Mouse (Mus musculus): ENCODE results near the gene Sh3glb2. TPM values are rescaled to one million over a fixed set of nuclear protein-coding genes. Genes with fewer than 3 reads are reported as not detected.

Sh3glb2 gene
- polyA plus RNA-seq, 1 experiment from 2014 or later = 136 TPM

GRCm38 (mm10) chr2:30386913-30387312 is 27.8 kb upstream of the Sh3glb2 start:
- Histone ChIP-seq H3K4me3 (ENCODE audit: low read length) (no peak overlapping the region), H3K9ac (ENCODE audit: low read length) (no peak overlapping the region), H3K9me3 (replicated peaks; ENCODE audit: control insufficient read depth, low read length) (no peaks in the 10 kb centered on the region), H3K27ac (ENCODE audit: low read length) (no peak overlapping the region), H3K36me3 (ENCODE audit: control insufficient read depth, insufficient read depth) (peaks cover 23% of the 10 kb centered on the region), H3K4me2 (ENCODE audit: low read depth, low read length) (no peak overlapping the region), H3K27me3 (ENCODE audit: control insufficient read depth, insufficient read depth, low read length) (no peaks in the 10 kb centered on the region), H3K4me1 (ENCODE audit: control insufficient read depth, insufficient read depth, low read length) (peaks cover 8% of the 10 kb centered on the region)
- 78% methylated on average over 9 of the region's 9 CpGs for WGBS
- ATAC-seq (replicated peaks; ENCODE audit: extremely low read depth, insufficient read depth, low FRiP score) = no peak

DNA sequence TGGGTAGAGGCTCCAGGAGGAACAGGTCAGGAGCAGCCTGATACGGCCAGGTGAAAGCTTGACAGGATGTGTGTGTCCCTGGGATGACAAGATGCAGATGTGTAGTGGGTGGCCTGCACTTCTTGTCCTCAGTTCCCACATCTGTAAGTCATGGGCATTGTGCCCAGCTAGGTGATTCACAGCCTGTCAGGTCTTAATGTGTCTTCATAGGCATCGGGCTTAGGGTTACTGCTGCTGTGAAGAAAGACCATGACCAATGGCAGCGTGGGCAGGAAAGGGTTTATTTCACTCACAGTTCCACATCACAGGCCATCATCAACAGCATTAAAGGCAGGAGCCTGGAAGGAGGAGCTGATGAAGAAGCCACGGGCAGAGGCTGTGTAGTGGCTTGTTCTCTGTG is 26.5 kb upstream of the Sh3glb2 start:
- no peak overlapping the region for H3K4me2 ChIP-seq (ENCODE audit: low read depth, low read length)
- H3K27me3 ChIP-seq (ENCODE audit: control insufficient read depth, insufficient read depth, low read length) = no peaks in the 10 kb centered on the region
- WGBS = 80% methylated on average over 4 of the region's 4 CpGs
- H3K9ac ChIP-seq (ENCODE audit: low read length) = no peak overlapping the region
- no peak overlapping the region for H3K27ac ChIP-seq (ENCODE audit: low read length)
- H3K4me1 ChIP-seq (ENCODE audit: control insufficient read depth, insufficient read depth, low read length) = 0 out of 2 replicates have a peak, but pooled peaks cover under 1% of the 10 kb centered on the region
- H3K36me3 ChIP-seq (ENCODE audit: control insufficient read depth, insufficient read depth) = peaks cover 33% of the 10 kb centered on the region
- no peaks in the 10 kb centered on the region for H3K9me3 ChIP-seq (replicated peaks; ENCODE audit: control insufficient read depth, low read length)
- no peak overlapping the region for H3K4me3 ChIP-seq (ENCODE audit: low read length)
- ATAC-seq (replicated peaks; ENCODE audit: extremely low read depth, insufficient read depth, low FRiP score) = no peak

GRCm38 (mm10) chr2:30384814-30385213 is 25.7 kb upstream of the Sh3glb2 start:
- Histone ChIP-seq H3K27ac (ENCODE audit: low read length) (no peak overlapping the region), H3K9me3 (replicated peaks; ENCODE audit: control insufficient read depth, low read length) (no peaks in the 10 kb centered on the region), H3K4me2 (ENCODE audit: low read depth, low read length) (no peak overlapping the region), H3K4me1 (ENCODE audit: control insufficient read depth, insufficient read depth, low read length) (no peaks in the 10 kb centered on the region), H3K27me3 (ENCODE audit: control insufficient read depth, insufficient read depth, low read length) (no peaks in the 10 kb centered on the region), H3K36me3 (ENCODE audit: control insufficient read depth, insufficient read depth) (peaks cover 33% of the 10 kb centered on the region), H3K4me3 (ENCODE audit: low read length) (no peak overlapping the region), H3K9ac (ENCODE audit: low read length) (no peak overlapping the region)
- WGBS = 71% methylated on average over 5 of the region's 5 CpGs
- ATAC-seq (replicated peaks; ENCODE audit: extremely low read depth, insufficient read depth, low FRiP score) = no peak

DNA sequence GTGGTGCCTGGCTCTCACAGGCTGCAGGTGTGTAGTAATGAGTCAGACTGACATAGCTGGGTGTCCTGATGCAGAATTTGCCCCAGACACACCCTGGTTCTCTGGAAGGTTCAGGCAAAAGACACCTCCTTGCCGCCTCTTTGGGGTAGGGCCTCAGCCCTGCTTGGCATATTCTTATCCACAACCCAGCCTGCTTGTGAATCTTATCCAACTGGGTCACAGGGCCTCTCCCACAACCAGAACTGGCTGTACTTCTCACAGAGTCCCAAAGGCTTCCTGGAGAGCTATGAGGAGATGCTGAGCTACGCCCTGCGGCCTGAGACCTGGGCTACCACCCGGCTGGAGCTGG is 22.2 kb upstream of the Sh3glb2 start:
- 90% methylated on average over 4 of the region's 4 CpGs for WGBS
- H3K4me3 ChIP-seq (ENCODE audit: low read length) = no peak overlapping the region
- no peak overlapping the region for H3K9ac ChIP-seq (ENCODE audit: low read length)
- no peak overlapping the region for H3K4me2 ChIP-seq (ENCODE audit: low read depth, low read length)
- no peaks in the 10 kb centered on the region for H3K4me1 ChIP-seq (ENCODE audit: control insufficient read depth, insufficient read depth, low read length)
- H3K9me3 ChIP-seq (replicated peaks; ENCODE audit: control insufficient read depth, low read length) = no peaks in the 10 kb centered on the region
- no peak overlapping the region for H3K27ac ChIP-seq (ENCODE audit: low read length)
- no peak for ATAC-seq (replicated peaks; ENCODE audit: extremely low read depth, insufficient read depth, low FRiP score)
- no peaks in the 10 kb centered on the region for H3K27me3 ChIP-seq (ENCODE audit: control insufficient read depth, insufficient read depth, low read length)
- peaks cover 61% of the 10 kb centered on the region for H3K36me3 ChIP-seq (ENCODE audit: control insufficient read depth, insufficient read depth)

DNA sequence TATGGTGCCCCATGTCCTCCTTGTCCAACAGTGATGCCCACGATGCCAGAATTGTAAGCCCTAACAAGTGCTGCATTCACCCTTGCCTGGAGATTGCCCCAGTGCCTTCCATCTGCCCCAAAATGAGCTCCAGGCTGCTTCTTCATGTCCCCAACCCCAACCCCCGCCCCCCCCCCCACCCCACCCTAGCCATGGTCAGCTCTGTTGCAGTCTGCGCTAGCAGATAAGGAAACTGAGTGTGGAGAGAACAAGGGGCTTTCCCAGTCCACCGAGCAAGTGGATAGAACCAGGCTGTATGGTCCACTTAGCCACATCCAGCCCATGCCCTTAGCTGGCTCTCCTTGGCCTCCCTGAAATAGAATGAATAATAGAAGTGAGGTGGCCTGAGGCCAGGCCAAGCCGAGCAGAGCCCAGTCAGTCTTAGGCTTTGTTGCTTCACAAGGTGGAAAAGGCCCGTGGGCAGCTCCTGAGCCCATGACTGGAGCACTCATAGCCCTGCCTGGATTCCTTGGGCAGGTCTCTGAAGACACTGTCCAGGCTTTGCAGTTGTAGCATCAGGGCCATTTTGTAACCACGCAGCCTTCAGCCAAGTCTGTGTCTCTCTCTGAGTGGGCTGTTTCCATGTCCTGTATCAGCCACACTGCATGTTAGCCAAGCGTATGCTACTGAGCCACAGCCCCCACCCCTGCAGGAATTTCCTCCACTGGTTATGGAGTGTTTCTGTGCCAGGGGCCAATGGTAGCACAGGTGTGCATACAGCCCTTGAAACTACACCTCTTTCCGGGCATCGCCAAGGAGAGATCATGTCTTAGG is 21.6 kb upstream of the Sh3glb2 start:
- peaks cover 67% of the 10 kb centered on the region for H3K36me3 ChIP-seq (ENCODE audit: control insufficient read depth, insufficient read depth)
- H3K27me3 ChIP-seq (ENCODE audit: control insufficient read depth, insufficient read depth, low read length) = no peaks in the 10 kb centered on the region
- no peaks in the 10 kb centered on the region for H3K9me3 ChIP-seq (replicated peaks; ENCODE audit: control insufficient read depth, low read length)
- H3K4me2 ChIP-seq (ENCODE audit: low read depth, low read length) = no peak overlapping the region
- H3K9ac ChIP-seq (ENCODE audit: low read length) = no peak overlapping the region
- WGBS = 84% methylated on average over 10 of the region's 10 CpGs
- no peaks in the 10 kb centered on the region for H3K4me1 ChIP-seq (ENCODE audit: control insufficient read depth, insufficient read depth, low read length)
- H3K27ac ChIP-seq (ENCODE audit: low read length) = no peak overlapping the region
- no peak overlapping the region for H3K4me3 ChIP-seq (ENCODE audit: low read length)
- ATAC-seq (replicated peaks; ENCODE audit: extremely low read depth, insufficient read depth, low FRiP score) = no peak

GRCm38 (mm10) chr2:30379307-30379706 is 20.2 kb upstream of the Sh3glb2 start:
- WGBS = 78% methylated on average over 7 of the region's 7 CpGs
- no peak for ATAC-seq (replicated peaks; ENCODE audit: extremely low read depth, insufficient read depth, low FRiP score)
- H3K4me2 ChIP-seq (ENCODE audit: low read depth, low read length) = no peak overlapping the region
- H3K27ac ChIP-seq (ENCODE audit: low read length) = no peak overlapping the region
- no peak overlapping the region for H3K4me3 ChIP-seq (ENCODE audit: low read length)
- no peaks in the 10 kb centered on the region for H3K9me3 ChIP-seq (replicated peaks; ENCODE audit: control insufficient read depth, low read length)
- H3K36me3 ChIP-seq (ENCODE audit: control insufficient read depth, insufficient read depth) = peaks cover 73% of the 10 kb centered on the region
- H3K4me1 ChIP-seq (ENCODE audit: control insufficient read depth, insufficient read depth, low read length) = no peaks in the 10 kb centered on the region
- no peaks in the 10 kb centered on the region for H3K27me3 ChIP-seq (ENCODE audit: control insufficient read depth, insufficient read depth, low read length)
- H3K9ac ChIP-seq (ENCODE audit: low read length) = no peak overlapping the region

GRCm38 (mm10) chr2:30377721-30378120 is 18.6 kb upstream of the Sh3glb2 start:
- no peak for ATAC-seq (replicated peaks; ENCODE audit: extremely low read depth, insufficient read depth, low FRiP score)
- H3K9ac ChIP-seq (ENCODE audit: low read length) = no peak overlapping the region
- no peaks in the 10 kb centered on the region for H3K9me3 ChIP-seq (replicated peaks; ENCODE audit: control insufficient read depth, low read length)
- no peak overlapping the region for H3K4me2 ChIP-seq (ENCODE audit: low read depth, low read length)
- H3K4me3 ChIP-seq (ENCODE audit: low read length) = no peak overlapping the region
- 75% methylated on average over 5 of the region's 5 CpGs for WGBS
- peaks cover 73% of the 10 kb centered on the region for H3K36me3 ChIP-seq (ENCODE audit: control insufficient read depth, insufficient read depth)
- no peaks in the 10 kb centered on the region for H3K4me1 ChIP-seq (ENCODE audit: control insufficient read depth, insufficient read depth, low read length)
- H3K27me3 ChIP-seq (ENCODE audit: control insufficient read depth, insufficient read depth, low read length) = no peaks in the 10 kb centered on the region
- H3K27ac ChIP-seq (ENCODE audit: low read length) = no peak overlapping the region

- Histone ChIP-seq H3K9me3 (replicated peaks; ENCODE audit: control insufficient read depth, low read length) (no peaks in the 10 kb centered on the region), H3K36me3 (ENCODE audit: control insufficient read depth, insufficient read depth) (peaks cover 74% of the 10 kb centered on the region), H3K4me3 (ENCODE audit: low read length) (no peak overlapping the region), H3K4me2 (ENCODE audit: low read depth, low read length) (no peak overlapping the region), H3K27me3 (ENCODE audit: control insufficient read depth, insufficient read depth, low read length) (no peaks in the 10 kb centered on the region), H3K9ac (ENCODE audit: low read length) (no peak overlapping the region), H3K27ac (ENCODE audit: low read length) (no peak overlapping the region), H3K4me1 (ENCODE audit: control insufficient read depth, insufficient read depth, low read length) (no peaks in the 10 kb centered on the region)
- ATAC-seq (replicated peaks; ENCODE audit: extremely low read depth, insufficient read depth, low FRiP score) = no peak
- WGBS = 93% methylated on average over 10 of the region's 10 CpGs
These were observed 16.8 kb upstream of the Sh3glb2 start for GRCm38 (mm10) chr2:30375893-30376292.

GRCm38 (mm10) chr2:30372726-30373125 is 13.6 kb upstream of the Sh3glb2 start:
- ATAC-seq (replicated peaks; ENCODE audit: extremely low read depth, insufficient read depth, low FRiP score) = no peak
- no peak overlapping the region for H3K4me3 ChIP-seq (ENCODE audit: low read length)
- H3K9me3 ChIP-seq (replicated peaks; ENCODE audit: control insufficient read depth, low read length) = no peaks in the 10 kb centered on the region
- no peaks in the 10 kb centered on the region for H3K4me1 ChIP-seq (ENCODE audit: control insufficient read depth, insufficient read depth, low read length)
- no peak overlapping the region for H3K27ac ChIP-seq (ENCODE audit: low read length)
- no peaks in the 10 kb centered on the region for H3K27me3 ChIP-seq (ENCODE audit: control insufficient read depth, insufficient read depth, low read length)
- peaks cover 85% of the 10 kb centered on the region for H3K36me3 ChIP-seq (ENCODE audit: control insufficient read depth, insufficient read depth)
- H3K4me2 ChIP-seq (ENCODE audit: low read depth, low read length) = no peak overlapping the region
- WGBS = 93% methylated on average over 5 of the region's 5 CpGs
- no peak overlapping the region for H3K9ac ChIP-seq (ENCODE audit: low read length)
